Mouse (Mus musculus) MEL (cell line): Measurements from ENCODE around the gene Ncapd2. TPM values are rescaled to one million over a fixed set of nuclear protein-coding genes. Genes with fewer than 3 reads are reported as not detected.

Experiments
- DNase-seq: peaks from one replicate; pipeline ENCODE4 v3.0.0; 2011; ENCODE audit warnings: low read depth, low spot score
- H3K27ac ChIP-seq: 2 replicates; pipeline ENCODE4 v1.5.1; 2012; ENCODE audit warnings: low read depth, mild to moderate bottlenecking, control low read depth, low read length, moderate library complexity; ENCODE audit not compliant: control insufficient read depth
- H3K27me3 ChIP-seq, 2 experiments: fragments of 150-350 bp in 1 of 2; sonication (generic) in 1 of 2; 2 replicates each; pipeline ENCODE4 v1.6.1; 2012; ENCODE audit warnings: low read length in 2 of 2, mild to moderate bottlenecking in 2 of 2, improper control_type of control experiment in 1 of 2, moderate library complexity in 1 of 2; ENCODE audit not compliant: insufficient read depth in 2 of 2, control insufficient read depth in 1 of 2
- H3K36me3 ChIP-seq, 2 experiments: 2 replicates each; pipeline ENCODE4 v1.6.1; 2012 to 2014; ENCODE audit warnings: low read length in 2 of 2, improper control_type of control experiment in 1 of 2, inconsistent platforms in 1 of 2, mild to moderate bottlenecking in 1 of 2; ENCODE audit not compliant: insufficient read depth in 2 of 2, control insufficient read depth in 1 of 2
- H3K4me1 ChIP-seq, 2 experiments: fragments of 150-350 bp in 1 of 2; sonication (generic) in 1 of 2; 2 replicates each; pipeline ENCODE4 v1.6.1; 2012; ENCODE audit warnings: low read length in 2 of 2, improper control_type of control experiment in 1 of 2, mild to moderate bottlenecking in 1 of 2; ENCODE audit not compliant: insufficient read depth in 2 of 2, control insufficient read depth in 1 of 2
- H3K4me3 ChIP-seq, 2 experiments: fragments of 150-350 bp in 1 of 2; sonication (generic) in 1 of 2; 2 replicates each; pipeline ENCODE4 v1.5.1; 2012; ENCODE audit warnings: low read depth in 2 of 2, low read length in 2 of 2, mild to moderate bottlenecking in 2 of 2, moderate library complexity in 2 of 2, control low read depth in 1 of 2, improper control_type of control experiment in 1 of 2; ENCODE audit not compliant: control insufficient read depth in 1 of 2, insufficient read depth in 1 of 2
- H3K79me2 ChIP-seq: 2 replicates; pipeline ENCODE4 v1.6.1; 2012; ENCODE audit warnings: mild to moderate bottlenecking, low read length, moderate library complexity; ENCODE audit not compliant: control insufficient read depth, poor library complexity, insufficient read depth
- H3K9ac ChIP-seq: 2 replicates; pipeline ENCODE4 v1.6.1; 2012; ENCODE audit warnings: low read depth, mild to moderate bottlenecking, control low read depth, low read length, moderate library complexity; ENCODE audit not compliant: control insufficient read depth, poor library complexity, severe bottlenecking
- H3K9me3 ChIP-seq: fragments of 150-350 bp; sonication (generic); replicated peaks from 2 replicates; pipeline ENCODE4 v1.6.1; 2012; ENCODE audit warnings: mild to moderate bottlenecking, low read length, improper control_type of control experiment, moderate library complexity; ENCODE audit not compliant: insufficient read depth
- CHD2 ChIP-seq: IDR thresholded peaks from 2 replicates; pipeline ENCODE4 v1.6.1; 2011; ENCODE audit warnings: low read length, improper control_type of control experiment
- CTCF ChIP-seq, 3 experiments: IDR thresholded peaks in 2 of 3; conservative IDR thresholded peaks in 1 of 3; 2 replicates each; pipeline ENCODE4 v1.5.1; 2011 to 2012; ENCODE audit warnings: low read length in 3 of 3, low read depth in 2 of 3, mild to moderate bottlenecking in 2 of 3, improper control_type of control experiment in 1 of 3, inconsistent platforms in 1 of 3, mixed read lengths in 1 of 3, moderate library complexity in 1 of 3; ENCODE audit not compliant: control insufficient read depth in 1 of 3, insufficient read depth in 1 of 3, poor library complexity in 1 of 3, severe bottlenecking in 1 of 3
- ELF1 ChIP-seq: IDR thresholded peaks from 2 replicates; pipeline ENCODE4 v1.6.1; 2014; ENCODE audit warnings: low read depth, mild to moderate bottlenecking, inconsistent platforms, low read length, improper control_type of control experiment, moderate library complexity
- GATA1 ChIP-seq: IDR thresholded peaks from 2 replicates; pipeline ENCODE4 v1.6.1; 2011; ENCODE audit warnings: low read depth, low read length, improper control_type of control experiment
- HCFC1 ChIP-seq: IDR thresholded peaks from 2 replicates; pipeline ENCODE4 v1.6.1; 2012; ENCODE audit warnings: low read depth, mild to moderate bottlenecking, inconsistent platforms, low read length, improper control_type of control experiment, moderate library complexity
- JUND ChIP-seq: IDR thresholded peaks from 2 replicates; pipeline ENCODE4 v1.6.1; 2011; ENCODE audit warnings: low read depth, mild to moderate bottlenecking, improper control_type of control experiment, low read length
- KAT2A ChIP-seq: conservative IDR thresholded peaks from 2 replicates; pipeline ENCODE4 v1.6.1; 2012; ENCODE audit warnings: low read depth, low read length, improper control_type of control experiment, inconsistent platforms
- MEF2A ChIP-seq: IDR thresholded peaks from 2 replicates; pipeline ENCODE4 v1.6.1; 2014; ENCODE audit warnings: low read depth, mild to moderate bottlenecking, inconsistent platforms, low read length, improper control_type of control experiment; ENCODE audit not compliant: poor library complexity, insufficient replicate concordance, severe bottlenecking; ENCODE audit errors: extremely low read depth
- MYB ChIP-seq: IDR thresholded peaks from 2 replicates; pipeline ENCODE4 v1.6.1; 2011; ENCODE audit warnings: mild to moderate bottlenecking, low read depth, low read length, improper control_type of control experiment
- MYC ChIP-seq: IDR thresholded peaks from 2 replicates; pipeline ENCODE4 v1.6.1; 2011; ENCODE audit warnings: low read depth, mild to moderate bottlenecking, low read length, improper control_type of control experiment, moderate library complexity
- POLR2A ChIP-seq, 2 experiments: IDR thresholded peaks; 2 replicates each; pipeline ENCODE4 v1.6.1; 2011 to 2012; ENCODE audit warnings: low read length in 2 of 2, mild to moderate bottlenecking in 2 of 2, control low read depth in 1 of 2, improper control_type of control experiment in 1 of 2, low read depth in 1 of 2, moderate library complexity in 1 of 2; ENCODE audit not compliant: control insufficient read depth in 1 of 2, insufficient read depth in 1 of 2, poor library complexity in 1 of 2
- POLR2AphosphoS2 ChIP-seq: IDR thresholded peaks from 2 replicates; pipeline ENCODE4 v1.6.1; 2011; ENCODE audit warnings: low read length, improper control_type of control experiment
- POLR2AphosphoS5 ChIP-seq: IDR thresholded peaks from 2 replicates; pipeline ENCODE4 v1.6.1; 2012; ENCODE audit warnings: low read depth, borderline replicate concordance, mild to moderate bottlenecking, inconsistent platforms, low read length, moderate library complexity, mixed read lengths
- RAD21 ChIP-seq: IDR thresholded peaks from 2 replicates; pipeline ENCODE4 v1.6.1; 2011; ENCODE audit warnings: mild to moderate bottlenecking, low read depth, low read length, improper control_type of control experiment
- SMC3 ChIP-seq: IDR thresholded peaks from 2 replicates; pipeline ENCODE4 v1.6.1; 2011; ENCODE audit warnings: low read depth, low read length, improper control_type of control experiment
- TAL1 ChIP-seq: IDR thresholded peaks from 2 replicates; pipeline ENCODE4 v1.6.1; 2012; ENCODE audit warnings: mild to moderate bottlenecking, inconsistent platforms, low read length, moderate library complexity, mixed read lengths
- USF1 ChIP-seq: IDR thresholded peaks from 2 replicates; pipeline ENCODE4 v1.6.1; 2014; ENCODE audit warnings: low read depth, mild to moderate bottlenecking, inconsistent platforms, low read length, improper control_type of control experiment, moderate library complexity
- ZC3H11A ChIP-seq: IDR thresholded peaks from 2 replicates; pipeline ENCODE4 v1.6.1; 2012; ENCODE audit warnings: low read depth, mild to moderate bottlenecking, inconsistent platforms, low read length, improper control_type of control experiment
- ZKSCAN1 ChIP-seq: IDR thresholded peaks from 2 replicates; pipeline ENCODE4 v1.6.1; 2012; ENCODE audit warnings: low read depth, mild to moderate bottlenecking, inconsistent platforms, low read length, improper control_type of control experiment, moderate library complexity
- polyA plus RNA-seq, 2 experiments: library from polyadenylated mRNA; stranded (reverse) in 1 of 2; unstranded in 1 of 2; fragments of >175 nt in 1 of 2; fragments of >200 nt in 1 of 2; gene quantifications; 2 replicates each; pipeline versions ENCODE4 v1.2.1 to v1.2.4; 2012; ENCODE audit warnings: low replicate concordance in 2 of 2, low read depth in 1 of 2; ENCODE audit not compliant: insufficient read length in 2 of 2, insufficient read depth in 1 of 2, missing spikeins in 1 of 2
- total RNA-seq: library from RNA; depleted of rRNA; stranded (reverse); fragments of 300-350 nt; gene quantifications from 2 replicates; pipeline ENCODE4 v1.2.3, GENCODE M21; 2012

Gene Ncapd2
- total and polyA plus RNA-seq, 3 experiments = 86.6 to 394 TPM; not detected in 1

GRCm38 (mm10) chr6:125143904-125144303, 47.6 kb downstream of the Ncapd2 start:
- Histone ChIP-seq H3K9ac (no peak overlapping the region), H3K79me2 (peaks cover 2% of the 10 kb centered on the region; the same call in 1 of the 2 replicates), H3K27ac (no peak overlapping the region), H3K4me3 (no peak overlapping the region), H3K27me3 (no peaks in the 10 kb centered on the region), H3K4me1 (0 out of 4 replicates have a peak, but pooled peaks cover 0 to 10% of the 10 kb centered on the region in 2 experiments), H3K36me3 (peaks cover 0 to 5% of the 10 kb centered on the region in 2 experiments; a peak in 2 of 4 replicates), H3K9me3 (no peaks in the 10 kb centered on the region)
- peak in 1 of 2 experiments; percentile 45; a peak in 1 of 4 replicates for TF ChIP-seq POLR2A (IDR thresholded peaks at IDR 0.05; ENCODE audit: control insufficient read depth in 1 of 2, insufficient read depth in 1 of 2, low read depth in 1 of 2, low read length in 2 of 2, poor library complexity in 1 of 2)
- no peak for TF ChIP-seq JUND
- DNase-seq = no peak

DNA sequence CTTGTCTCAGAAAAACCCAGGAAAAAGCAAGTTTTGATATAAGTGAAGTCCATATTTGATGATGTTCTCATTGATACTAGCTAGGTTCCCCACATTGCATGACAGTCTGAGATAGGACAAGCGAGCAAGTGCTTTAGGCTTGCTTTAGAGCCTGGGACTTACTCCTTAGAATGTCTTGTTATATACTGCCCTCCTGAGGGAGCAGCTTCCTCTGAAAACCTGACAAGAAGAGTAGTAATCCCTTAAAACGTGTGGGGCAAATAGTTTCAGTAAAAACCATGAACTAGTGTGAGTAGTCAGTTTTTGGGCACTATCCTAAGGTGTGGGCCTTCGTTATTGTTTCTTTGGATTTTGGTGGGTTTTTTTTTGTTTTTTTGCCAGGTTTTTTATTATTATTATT, 48.4 kb downstream of the Ncapd2 start:
- Histone ChIP-seq H3K27me3 (no peaks in the 10 kb centered on the region), H3K4me1 (0 out of 4 replicates have a peak, but pooled peaks cover 0 to 10% of the 10 kb centered on the region in 2 experiments), H3K4me3 (no peak overlapping the region), H3K9me3 (no peaks in the 10 kb centered on the region), H3K27ac (no peak overlapping the region), H3K9ac (no peak overlapping the region), H3K79me2 (peaks cover 6% of the 10 kb centered on the region; the same call in 1 of the 2 replicates), H3K36me3 (peaks cover 0 to 5% of the 10 kb centered on the region in 2 experiments; a peak in 2 of 4 replicates)
- DNase-seq = peak; percentile 61
- TF ChIP-seq POLR2A (IDR thresholded peaks at IDR 0.05; ENCODE audit: control insufficient read depth in 1 of 2, insufficient read depth in 1 of 2, low read depth in 1 of 2, low read length in 2 of 2, poor library complexity in 1 of 2) (0 out of 4 replicates have a peak, but pooled peaks of 1 of the 2 experiments have one; percentile 7), SMC3 (peak; percentile 54), POLR2AphosphoS5 (no peak), GATA1 (no peak), USF1 (no peak), ELF1 (no peak), MEF2A (no peak), HCFC1 (no peak), MYC (no peak), TAL1 (no peak), MYB (no peak), KAT2A (no peak), ZC3H11A (peak; percentile 28; the same call in 1 of the 2 replicates), POLR2AphosphoS2 (peak; percentile 34; the same call in 1 of the 2 replicates), RAD21 (peak; percentile 42), CHD2 (no peak), ZKSCAN1 (no peak), CTCF (IDR thresholded peaks at IDR 0.05 in 2 of 3, conservative IDR thresholded peaks at IDR 0.05 in 1 of 3; ENCODE audit: control insufficient read depth in 1 of 3, insufficient read depth in 1 of 3, low read depth in 2 of 3, low read length in 3 of 3, poor library complexity in 1 of 3, severe bottlenecking in 1 of 3) (peak in 2 of 3 experiments; percentile 24 to 59; a peak in 3 of 6 replicates)
- TF ChIP-seq, all 39 proteins: peak for 6
